Mouse (Mus musculus): ENCODE results near the gene Rtn3.

Rtn3 gene

GRCm38 (mm10) chr19:7381906-7382247, 101.2 kb downstream of the Rtn3 start:
- no peak for DNase-seq (ENCODE audit: low spot score)

GRCm38 (mm10) chr19:7377639-7378038, 105.4 kb downstream of the Rtn3 start:
- no peak for DNase-seq (ENCODE audit: low spot score)
